ENCODE assay signal across 9 mouse cellular contexts in the genomic region with DNA sequence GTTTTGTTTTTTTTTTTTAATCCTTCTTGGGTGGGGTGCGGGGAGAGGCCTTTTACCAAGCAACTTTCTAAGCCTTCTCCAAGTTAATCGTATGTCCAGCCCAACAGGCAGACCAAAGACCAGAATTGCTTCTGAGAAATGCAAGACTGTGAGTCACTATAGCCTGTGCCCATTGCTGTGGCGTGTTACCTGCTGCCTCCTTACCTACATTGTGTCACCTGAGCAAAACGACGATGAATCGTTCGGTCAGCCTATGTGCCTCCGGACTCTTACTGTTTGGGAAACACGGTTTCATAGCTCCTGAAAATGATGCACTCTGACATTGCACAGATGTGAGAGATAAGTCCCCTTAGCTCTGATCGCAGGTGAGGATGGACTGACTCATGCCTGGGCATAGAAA. TPM values are rescaled to one million over a fixed set of nuclear protein-coding genes. Genes with fewer than 3 reads are reported as not detected.
DNase-seq lines count a peak whose midpoint lies in the region; ATAC-seq and TF ChIP-seq lines count a peak whose summit lies in the region.
"Had no signal": no experiment of that assay in that cellular context is flagged by ENCODE, and none has a peak within 500 bp of the region (broad histone marks: within the 10 kb centered on the region; RNA-seq: fewer than 3 reads in every experiment).

No protein-coding gene starts in this region.

- peaks cover 2% of the 10 kb centered on the region; the same call in 1 of the 2 replicates for H3K36me3 ChIP-seq in kidney, embryonic 15.5 days
- H3K36me3 ChIP-seq in embryonic facial prominence, embryonic 14.5 days (ENCODE audit: control insufficient read depth, insufficient read depth, low read length) = no peaks in the 10 kb centered on the region
- H3K36me3 ChIP-seq in hindbrain, postnatal 0 days (ENCODE audit: insufficient read depth, low read length) = no peaks in the 10 kb centered on the region
- H3K36me3 ChIP-seq in midbrain, embryonic 16.5 days (ENCODE audit: control insufficient read depth, insufficient read depth, low read length) = no peaks in the 10 kb centered on the region

- no peak for TF ChIP-seq CTCF in hindbrain, postnatal 0 days (IDR thresholded peaks at IDR 0.05; ENCODE audit: low read depth)

- H3K4me2 ChIP-seq in kidney, embryonic 15.5 days = peak overlapping the region; percentile 79
- H3K4me2 ChIP-seq in embryonic facial prominence, embryonic 14.5 days (ENCODE audit: low read depth, low read length) = peak overlapping the region; percentile 90
- H3K4me2 ChIP-seq in hindbrain, postnatal 0 days (ENCODE audit: low read depth, low read length) = peak overlapping the region; percentile 97
- H3K4me2 ChIP-seq in midbrain, embryonic 16.5 days (ENCODE audit: low read length) = peak overlapping the region; percentile 99

- H3K4me3 ChIP-seq in kidney, embryonic 15.5 days (replicated peaks) = peak overlapping the region; percentile 94
- peak overlapping the region; percentile 84 for H3K4me3 ChIP-seq in embryonic facial prominence, embryonic 14.5 days (ENCODE audit: low read depth, low read length)
- peak overlapping the region; percentile 82 for H3K4me3 ChIP-seq in hindbrain, postnatal 0 days (ENCODE audit: low read length)
- peak overlapping the region; percentile 84 for H3K4me3 ChIP-seq in midbrain, embryonic 16.5 days (ENCODE audit: low read depth, low read length)

- peaks cover 15% of the 10 kb centered on the region for H3K27me3 ChIP-seq in kidney, embryonic 15.5 days
- peaks cover 21% of the 10 kb centered on the region for H3K27me3 ChIP-seq in embryonic facial prominence, embryonic 14.5 days (replicated peaks; ENCODE audit: control insufficient read depth, insufficient read depth, low read length)
- H3K27me3 ChIP-seq in hindbrain, postnatal 0 days (ENCODE audit: insufficient read depth, low read length) = 0 out of 2 replicates have a peak, but pooled peaks cover 4% of the 10 kb centered on the region
- peaks cover 14% of the 10 kb centered on the region for H3K27me3 ChIP-seq in midbrain, embryonic 16.5 days (ENCODE audit: control insufficient read depth, insufficient read depth, low read depth, low read length)

- 0 out of 2 replicates have a peak overlapping the region, but pooled peaks have one; percentile 27 for H3K9ac ChIP-seq in kidney, embryonic 15.5 days
- peak overlapping the region; percentile 12; the same call in 1 of the 2 replicates for H3K9ac ChIP-seq in embryonic facial prominence, embryonic 14.5 days (ENCODE audit: low read depth, low read length)
- H3K9ac ChIP-seq in hindbrain, postnatal 0 days (replicated peaks; ENCODE audit: low read length) = no peak overlapping the region
- no peak overlapping the region for H3K9ac ChIP-seq in midbrain, embryonic 16.5 days (ENCODE audit: low read depth, low read length)

- no peaks in the 10 kb centered on the region for H3K9me3 ChIP-seq in kidney, embryonic 15.5 days (replicated peaks)
- no peaks in the 10 kb centered on the region for H3K9me3 ChIP-seq in embryonic facial prominence, embryonic 14.5 days (ENCODE audit: control insufficient read depth, low read length)
- H3K9me3 ChIP-seq in hindbrain, postnatal 0 days (ENCODE audit: low read length) = no peaks in the 10 kb centered on the region
- no peaks in the 10 kb centered on the region for H3K9me3 ChIP-seq in midbrain, embryonic 16.5 days (replicated peaks; ENCODE audit: control insufficient read depth, low read length, poor library complexity, severe bottlenecking)

- ATAC-seq in kidney, embryonic 15.5 days (replicated peaks; ENCODE audit: low FRiP score) = no peak
- no peak for ATAC-seq in embryonic facial prominence, embryonic 14.5 days (ENCODE audit: low read depth)
- no peak for ATAC-seq in hindbrain, postnatal 0 days
- no peak for ATAC-seq in midbrain, embryonic 16.5 days

- WGBS in kidney, embryonic 15.5 days = 7% methylated on average over 10 of the region's 10 CpGs
- WGBS in embryonic facial prominence, embryonic 14.5 days = 8% methylated on average over 10 of the region's 10 CpGs
- 9% methylated on average over 10 of the region's 10 CpGs for WGBS in hindbrain, postnatal 0 days
- 7% methylated on average over 10 of the region's 10 CpGs for WGBS in midbrain, embryonic 16.5 days

- peaks cover 18% of the 10 kb centered on the region for H3K4me1 ChIP-seq in kidney, embryonic 15.5 days
- H3K4me1 ChIP-seq in embryonic facial prominence, embryonic 14.5 days (ENCODE audit: control insufficient read depth, insufficient read depth, low read length) = peaks cover 4% of the 10 kb centered on the region; the same call in 1 of the 2 replicates
- H3K4me1 ChIP-seq in hindbrain, postnatal 0 days (ENCODE audit: insufficient read depth, low read length) = no peaks in the 10 kb centered on the region
- H3K4me1 ChIP-seq in midbrain, embryonic 16.5 days (ENCODE audit: control insufficient read depth, insufficient read depth, low read length) = peaks cover 8% of the 10 kb centered on the region; the same call in 1 of the 2 replicates

- DNase-seq in kidney, postnatal 4 days = no peak
- no peak for DNase-seq in embryonic facial prominence, embryonic 14.5 days (ENCODE audit: low spot score)
- DNase-seq in hindbrain, postnatal 0 days (ENCODE audit: low spot score) = no peak
- no peak for DNase-seq in thymus, adult 18-20 months
- no peak for DNase-seq in layer of hippocampus, postnatal 25 days (ENCODE audit: extremely low spot score in 1 of 2, low spot score in 1 of 2)
- DNase-seq in cerebellum, adult 11-12 months = no peak

- no peak overlapping the region for H3K27ac ChIP-seq in kidney, embryonic 15.5 days
- H3K27ac ChIP-seq in embryonic facial prominence, embryonic 14.5 days (replicated peaks; ENCODE audit: low read depth, low read length) = no peak overlapping the region
- H3K27ac ChIP-seq in hindbrain, postnatal 0 days = no peak overlapping the region
- no peak overlapping the region for H3K27ac ChIP-seq in midbrain, embryonic 16.5 days (ENCODE audit: low read length)

RNA-seq across cellular contexts. Expression of gene Pawr, which starts 1.0 kb away (rescaled TPM):
- 16.5 and 17.5 TPM in 2 replicates for polyA plus RNA-seq in kidney, embryonic 15.5 days (2015; fragmentation: Nextera tagmentation; extraction: Ambion mirVana)
- 7.1 TPM in 2 replicates for polyA plus RNA-seq in embryonic facial prominence, embryonic 14.5 days (2014; fragmentation: Nextera tagmentation; extraction: Ambion mirVana)
- 4.7 and 5.6 TPM in 2 replicates for total RNA-seq in hindbrain, postnatal 0 days (2014; rRNA removed)
- 3.0 and 3.5 TPM in 2 replicates for polyA plus RNA-seq in hindbrain, postnatal 0 days (2015; fragmentation: Nextera tagmentation; extraction: Ambion mirVana)
- polyA plus RNA-seq in midbrain, embryonic 16.5 days (2015; fragmentation: Nextera tagmentation; extraction: Ambion mirVana) = 1.5 and 1.9 TPM in 2 replicates
- 1 to 10 TPM; 2.1 to 2.9 TPM for total RNA-seq in layer of hippocampus, postnatal 25 days (2021)
- total RNA-seq: common myeloid progenitor, adult 5-6 weeks had no signal

Comparison
In these comparisons a context has a peak if more than half of its experiments do, and no peak if none do; other contexts are left out.
1. H3K9ac ChIP-seq: peak in kidney, embryonic 15.5 days (single experiment) and embryonic facial prominence, embryonic 14.5 days (single experiment); none in hindbrain, postnatal 0 days (single experiment) and midbrain, embryonic 16.5 days (single experiment).
2. Peak in every context shown above with its lines, with median percentiles within 50 percentile points of each other: H3K4me2 ChIP-seq and H3K4me3 ChIP-seq.